Mouse (Mus musculus) thymus, postnatal 0 days (tissue): ENCODE results near the gene Tpra1. TPM values are rescaled to one million over a fixed set of nuclear protein-coding genes. Genes with fewer than 3 reads are reported as not detected.

Experiments used
- DNase-seq: peaks from one replicate; pipeline ENCODE4 v3.0.0-alpha.2; 2015; ENCODE audit warnings: low spot score
- polyA plus RNA-seq: library from polyadenylated mRNA; unstranded; fragments of >200 nt; fragmentation: Nextera tagmentation; extraction: Ambion mirVana; gene quantifications from 2 replicates; pipeline ENCODE4 v1.2.1, GENCODE M21; 2015

Gene Tpra1
- polyA plus RNA-seq, 1 experiment from 2014 or later, result 77.0 TPM

- DNase-seq, result no peak
These were observed 54.7 kb downstream of the Tpra1 start for GRCm38 (mm10) chr6:88956725-88957124.

GRCm38 (mm10) chr6:88957313-88957712 is 55.3 kb downstream of the Tpra1 start:
- no peak for DNase-seq

- no peak for DNase-seq
These were observed 55.8 kb downstream of the Tpra1 start for GRCm38 (mm10) chr6:88957801-88958211.

- DNase-seq, result no peak
These were observed 56.3 kb downstream of the Tpra1 start for GRCm38 (mm10) chr6:88958305-88958704.

GRCm38 (mm10) chr6:88959834-88960233 is 57.8 kb downstream of the Tpra1 start:
- DNase-seq, result no peak

- DNase-seq, result no peak
These were observed 58.9 kb downstream of the Tpra1 start for GRCm38 (mm10) chr6:88960941-88961340.

Other genes starting within 250 kb of the Tpra1 start
- gene Mgll, start 177.8 kb upstream of the Tpra1 start, polyA plus RNA-seq, result 49.5 and 52.6 TPM in 2 replicates
- 64.7 and 77.2 TPM in 2 replicates for gene Abtb1, start 60.3 kb upstream of the Tpra1 start, polyA plus RNA-seq
- 14.1 and 16.9 TPM in 2 replicates for gene Podxl2, start 27.2 kb upstream of the Tpra1 start, polyA plus RNA-seq
- gene Mcm2, start 3.5 kb upstream of the Tpra1 start, polyA plus RNA-seq, result 138 and 161 TPM in 2 replicates